Mouse (Mus musculus) kidney, embryonic 14.5 days (tissue): ENCODE data around the gene Dad1. TPM values are rescaled to one million over a fixed set of nuclear protein-coding genes. Genes with fewer than 3 reads are reported as not detected.

Experiments used
- ATAC-seq: fragments of 200-750 bp; cut with Nextera tagmentation; 2 replicates; pipeline ENCODE4 v1.8.0; 2017; ENCODE audit warnings: moderate number of reproducible peaks, mild to moderate bottlenecking, moderate TSS enrichment, moderate library complexity; ENCODE audit not compliant: low FRiP score, low TSS enrichment
- H3K27ac ChIP-seq: fragments of 300-500 bp; sonication (generic); 2 replicates; pipeline ENCODE4 v1.5.1; 2014; ENCODE audit warnings: low read depth, mild to moderate bottlenecking, low read length, moderate library complexity, mixed read lengths
- H3K27me3 ChIP-seq: fragments of 300-500 bp; sonication (generic); 2 replicates; pipeline ENCODE4 v1.6.1; 2014; ENCODE audit warnings: mild to moderate bottlenecking, low read length; ENCODE audit not compliant: control insufficient read depth, insufficient read depth
- H3K36me3 ChIP-seq: fragments of 300-500 bp; sonication (generic); 2 replicates; pipeline ENCODE4 v1.6.1; 2014; ENCODE audit warnings: low read length, mixed read lengths; ENCODE audit not compliant: control insufficient read depth, insufficient read depth
- H3K4me1 ChIP-seq: fragments of 300-500 bp; sonication (generic); 2 replicates; pipeline ENCODE4 v1.6.1; 2014; ENCODE audit warnings: low read length, mixed read lengths; ENCODE audit not compliant: control insufficient read depth, insufficient read depth
- H3K4me2 ChIP-seq: fragments of 300-500 bp; sonication (generic); replicated peaks from 2 replicates; pipeline ENCODE4 v1.6.1; 2014; ENCODE audit warnings: low read depth, mild to moderate bottlenecking, low read length
- H3K4me3 ChIP-seq: fragments of 300-500 bp; sonication (generic); 2 replicates; pipeline ENCODE4 v1.5.1; 2014; ENCODE audit warnings: mild to moderate bottlenecking, low read length
- H3K9ac ChIP-seq: fragments of 300-500 bp; sonication (generic); 2 replicates; pipeline ENCODE4 v1.6.1; 2014; ENCODE audit warnings: low read depth, mild to moderate bottlenecking, low read length, moderate library complexity
- H3K9me3 ChIP-seq: fragments of 300-500 bp; sonication (generic); 2 replicates; pipeline ENCODE4 v1.6.1; 2016; ENCODE audit warnings: low read length; ENCODE audit not compliant: control insufficient read depth
- WGBS: fragments of 180-500 bp; shearing (Covaris S2); extraction: QIAGEN DNeasy Blood & Tissue Kit; methylation state at CpG from one replicate; pipeline ENCODE4 v1.1.7; 2014; 5-methylcytosine and 5-hydroxymethylcytosine counted together
- polyA plus RNA-seq: library from polyadenylated mRNA; unstranded; fragments of >200 nt; fragmentation: Nextera tagmentation; extraction: Ambion mirVana; gene quantifications from 2 replicates; pipeline ENCODE4 v1.2.1, GENCODE M21; 2014

Dad1 gene
- polyA plus RNA-seq, 1 experiment from 2014 or later = 431 TPM

GRCm38 (mm10) chr14:54267966-54268365, 14.1 kb upstream of the Dad1 start:
- no peak overlapping the region for H3K4me3 ChIP-seq
- ATAC-seq = no peak

GRCm38 (mm10) chr14:54265951-54266350, 12.0 kb upstream of the Dad1 start:
- H3K4me3 ChIP-seq = no peak overlapping the region
- H3K9me3 ChIP-seq = no peaks in the 10 kb centered on the region
- 80% methylated on average over 6 of the region's 6 CpGs for WGBS
- no peak overlapping the region for H3K4me2 ChIP-seq
- no peak for ATAC-seq
- no peak overlapping the region for H3K9ac ChIP-seq
- H3K27ac ChIP-seq = no peak overlapping the region
- H3K4me1 ChIP-seq = no peaks in the 10 kb centered on the region
- H3K36me3 ChIP-seq = peaks cover 42% of the 10 kb centered on the region; the same call in 1 of the 2 replicates
- no peaks in the 10 kb centered on the region for H3K27me3 ChIP-seq

More at GRCm38 (mm10) chr14:54267966-54268365, 14.1 kb upstream of the Dad1 start:
- no peaks in the 10 kb centered on the region for H3K9me3 ChIP-seq
- no peak overlapping the region for H3K9ac ChIP-seq
- WGBS = 94% methylated on average over 10 of the region's 10 CpGs
- H3K4me2 ChIP-seq = no peak overlapping the region
- no peak overlapping the region for H3K27ac ChIP-seq
- H3K4me1 ChIP-seq = no peaks in the 10 kb centered on the region
- H3K36me3 ChIP-seq = peaks cover 36% of the 10 kb centered on the region; the same call in 1 of the 2 replicates
- no peaks in the 10 kb centered on the region for H3K27me3 ChIP-seq

- H3K27me3 ChIP-seq = no peaks in the 10 kb centered on the region
- ATAC-seq = no peak
- peaks cover 4% of the 10 kb centered on the region; the same call in 1 of the 2 replicates for H3K4me1 ChIP-seq
- H3K27ac ChIP-seq = no peak overlapping the region
- no peak overlapping the region for H3K4me3 ChIP-seq
- no peak overlapping the region for H3K9ac ChIP-seq
- no peak overlapping the region for H3K4me2 ChIP-seq
- H3K36me3 ChIP-seq = peaks cover 42% of the 10 kb centered on the region; the same call in 1 of the 2 replicates
- no peaks in the 10 kb centered on the region for H3K9me3 ChIP-seq
- WGBS = 69% methylated on average over 10 of the region's 10 CpGs
Measured at GRCm38 (mm10) chr14:54265093-54265492, 11.2 kb upstream of the Dad1 start.

- Histone ChIP-seq H3K36me3 (peaks cover 42% of the 10 kb centered on the region; the same call in 1 of the 2 replicates), H3K4me1 (peaks cover 7% of the 10 kb centered on the region; the same call in 1 of the 2 replicates), H3K4me3 (no peak overlapping the region), H3K27ac (no peak overlapping the region), H3K9me3 (no peaks in the 10 kb centered on the region), H3K4me2 (no peak overlapping the region), H3K27me3 (no peaks in the 10 kb centered on the region), H3K9ac (no peak overlapping the region)
- no peak for ATAC-seq
- whole genome bisulfite sequencing = 78% methylated on average over 7 of the region's 7 CpGs
Measured at GRCm38 (mm10) chr14:54264231-54264630, 10.3 kb upstream of the Dad1 start.

GRCm38 (mm10) chr14:54263099-54263498, 9.2 kb upstream of the Dad1 start:
- 91% methylated on average over 6 of the region's 6 CpGs for WGBS
- peaks cover 38% of the 10 kb centered on the region; the same call in 1 of the 2 replicates for H3K36me3 ChIP-seq
- ATAC-seq = no peak

GRCm38 (mm10) chr14:54262622-54263021, 8.7 kb upstream of the Dad1 start:
- WGBS = 94% methylated on average over 8 of the region's 8 CpGs

More at GRCm38 (mm10) chr14:54263099-54263498, 9.2 kb upstream of the Dad1 start:
- Histone ChIP-seq H3K4me3 (no peak overlapping the region), H3K9me3 (no peaks in the 10 kb centered on the region), H3K9ac (no peak overlapping the region), H3K4me2 (no peak overlapping the region), H3K4me1 (peaks cover 7% of the 10 kb centered on the region; the same call in 1 of the 2 replicates), H3K27me3 (no peaks in the 10 kb centered on the region), H3K27ac (no peak overlapping the region)

GRCm38 (mm10) chr14:54261386-54261785, 7.5 kb upstream of the Dad1 start:
- H3K4me2 ChIP-seq = no peak overlapping the region
- no peak overlapping the region for H3K4me3 ChIP-seq
- H3K27me3 ChIP-seq = no peaks in the 10 kb centered on the region
- peaks cover 26% of the 10 kb centered on the region; the same call in 1 of the 2 replicates for H3K36me3 ChIP-seq
- no peaks in the 10 kb centered on the region for H3K9me3 ChIP-seq
- 95% methylated on average over 2 of the region's 2 CpGs for WGBS
- ATAC-seq = no peak
- H3K9ac ChIP-seq = no peak overlapping the region
- H3K27ac ChIP-seq = no peak overlapping the region
- H3K4me1 ChIP-seq = peaks cover 7% of the 10 kb centered on the region; the same call in 1 of the 2 replicates

More at GRCm38 (mm10) chr14:54262622-54263021, 8.7 kb upstream of the Dad1 start:
- H3K4me1 ChIP-seq = peaks cover 7% of the 10 kb centered on the region; the same call in 1 of the 2 replicates
- no peak overlapping the region for H3K4me3 ChIP-seq
- H3K36me3 ChIP-seq = peaks cover 34% of the 10 kb centered on the region; the same call in 1 of the 2 replicates
- ATAC-seq = no peak
- no peak overlapping the region for H3K9ac ChIP-seq
- H3K4me2 ChIP-seq = no peak overlapping the region
- no peak overlapping the region for H3K27ac ChIP-seq
- H3K27me3 ChIP-seq = no peaks in the 10 kb centered on the region
- no peaks in the 10 kb centered on the region for H3K9me3 ChIP-seq

- Histone ChIP-seq H3K4me3 (peak overlapping the region; percentile 53; the same call in 1 of the 2 replicates), H3K36me3 (peaks cover 24% of the 10 kb centered on the region; the same call in 1 of the 2 replicates), H3K27ac (no peak overlapping the region), H3K9ac (no peak overlapping the region), H3K9me3 (no peaks in the 10 kb centered on the region), H3K4me1 (peaks cover 7% of the 10 kb centered on the region; the same call in 1 of the 2 replicates), H3K4me2 (peak overlapping the region; percentile 44), H3K27me3 (no peaks in the 10 kb centered on the region)
- no peak for ATAC-seq
- whole genome bisulfite sequencing = 50% methylated on average over 2 of the region's 2 CpGs
Measured at GRCm38 (mm10) chr14:54260196-54260595, 6.3 kb upstream of the Dad1 start.

- WGBS = 14% methylated on average over 8 of the region's 8 CpGs
- no peaks in the 10 kb centered on the region for H3K9me3 ChIP-seq
- peaks cover 9% of the 10 kb centered on the region for H3K4me1 ChIP-seq
- ATAC-seq = no peak
- peak overlapping the region; percentile 44 for H3K4me2 ChIP-seq
- 0 out of 2 replicates have a peak overlapping the region, but pooled peaks have one; percentile 18 for H3K27ac ChIP-seq
- H3K36me3 ChIP-seq = peaks cover 19% of the 10 kb centered on the region; the same call in 1 of the 2 replicates
- H3K9ac ChIP-seq = peak overlapping the region; percentile 65; the same call in 1 of the 2 replicates
- H3K27me3 ChIP-seq = no peaks in the 10 kb centered on the region
- H3K4me3 ChIP-seq = peak overlapping the region; percentile 53
Measured at GRCm38 (mm10) chr14:54259722-54260085, 5.8 kb upstream of the Dad1 start.
